Mouse (Mus musculus) kidney, adult 18-20 months (tissue): ENCODE results near the gene Dach2.
"Not testable (repeated sequence)": the region's sequence is repeated elsewhere in the genome, so short reads cannot be mapped to it uniquely, and the experiment has no call there.

Source experiments
- DNase-seq: peaks from one replicate; pipeline ENCODE4 v3.0.0; 2021

Dach2 gene

GRCm38 (mm10) chrX:113297404-113297803 is at the start of gene Dach2:
Gene Dach2 (plus strand): TSS chrX:113297510.
- DNase-seq, result no peak

- DNase-seq, result not testable (repeated sequence)
Observed at GRCm38 (mm10) chrX:113252427-113252826, 44.9 kb upstream of the Dach2 start.

- peak; percentile 37 for DNase-seq
Observed at GRCm38 (mm10) chrX:113298031-113298430, 721 bp downstream of the Dach2 start.

GRCm38 (mm10) chrX:113298468-113298867 is 1.2 kb downstream of the Dach2 start:
- no peak for DNase-seq

GRCm38 (mm10) chrX:113304323-113304722 is 7.0 kb downstream of the Dach2 start:
- DNase-seq, result no peak

GRCm38 (mm10) chrX:113338143-113338542 is 40.8 kb downstream of the Dach2 start:
- DNase-seq, result no peak

- DNase-seq, result no peak
Observed at GRCm38 (mm10) chrX:113394417-113394816, 97.1 kb downstream of the Dach2 start.

- no peak for DNase-seq
Observed at GRCm38 (mm10) chrX:113408756-113409155, 111.4 kb downstream of the Dach2 start.

- DNase-seq, result no peak
Observed at GRCm38 (mm10) chrX:113421517-113422187, 124.3 kb downstream of the Dach2 start.

- no peak for DNase-seq
Observed at GRCm38 (mm10) chrX:113482131-113482530, 184.8 kb downstream of the Dach2 start.

- DNase-seq, result no peak
Observed at GRCm38 (mm10) chrX:113545106-113545505, 247.8 kb downstream of the Dach2 start.

GRCm38 (mm10) chrX:113563897-113564296 is 266.6 kb downstream of the Dach2 start:
- no peak for DNase-seq

GRCm38 (mm10) chrX:113666069-113666468 is 368.8 kb downstream of the Dach2 start:
- DNase-seq, result no peak

- no peak for DNase-seq
Observed at GRCm38 (mm10) chrX:113687163-113687562, 389.9 kb downstream of the Dach2 start.

- no peak for DNase-seq
Observed at GRCm38 (mm10) chrX:113712363-113712762, 415.1 kb downstream of the Dach2 start.

- no peak for DNase-seq
Observed at GRCm38 (mm10) chrX:113724124-113724523, 426.8 kb downstream of the Dach2 start.

GRCm38 (mm10) chrX:113747122-113747521 is 449.8 kb downstream of the Dach2 start:
- no peak for DNase-seq

- DNase-seq, result no peak
Observed at GRCm38 (mm10) chrX:113792264-113792663, 495.0 kb downstream of the Dach2 start.

- no peak for DNase-seq
Observed at GRCm38 (mm10) chrX:113810369-113810768, 513.1 kb downstream of the Dach2 start.

GRCm38 (mm10) chrX:113826810-113827209 is 529.5 kb downstream of the Dach2 start:
- DNase-seq, result no peak

- DNase-seq, result no peak
Observed at GRCm38 (mm10) chrX:113833062-113833461, 535.8 kb downstream of the Dach2 start.

- no peak for DNase-seq
Observed at GRCm38 (mm10) chrX:113867835-113868495, 570.7 kb downstream of the Dach2 start.
